Mouse (Mus musculus): ENCODE data around the gene Zfp185. TPM values are rescaled to one million over a fixed set of nuclear protein-coding genes. Genes with fewer than 3 reads are reported as not detected.
"Not testable (repeated sequence)": the region's sequence is repeated elsewhere in the genome, so short reads cannot be mapped to it uniquely, and the experiment has no call there.

Zfp185 gene
- polyA plus RNA-seq, 1 experiment from 2014 or later = 3.9 TPM

GRCm38 (mm10) chrX:73066765-73067312 lies 79.7 kb downstream of the Zfp185 start:
- H3K9me3 ChIP-seq; DNase-seq (ENCODE audit: extremely low spot score, low spot score); H3K27ac ChIP-seq; H3K36me3 ChIP-seq (replicated peaks); H3K4me3 ChIP-seq: not testable (repeated sequence)
- 67% methylated on average over 1 of the region's 5 CpGs for WGBS
- H3K4me1 ChIP-seq = peaks cover 12% of the 10 kb centered on the region
- H3K27me3 ChIP-seq (ENCODE audit: poor library complexity, severe bottlenecking) = peaks cover 33% of the 10 kb centered on the region

MicroRNAs within 50 kb of the gene (microRNA counts, 519-probe panel; counts per million panel counts)
- 341 counts per million, percentile 65 among the panel's probes with 10 or more counts for microRNA mmu-miR-2137

Small RNAs within 50 kb of the gene (microRNA-seq; reads per million reads assigned to microRNA genes)
- gene Mir2137 = 16.2 reads per million, percentile 27 among the genes with 10 or more reads in this experiment

Other genes with a start within 250 kb of the Zfp185 start
- 0.46 and 0.62 TPM in 2 replicates for gene Gabrq, start 162.2 kb upstream of the Zfp185 start, polyA plus RNA-seq (2016; fragmentation: Nextera tagmentation; extraction: Ambion mirVana)
- gene Cetn2, start 68.9 kb upstream of the Zfp185 start, polyA plus RNA-seq (2016; fragmentation: Nextera tagmentation; extraction: Ambion mirVana) = 97.2 and 98.9 TPM in 2 replicates
- gene Nsdhl, start 68.8 kb upstream of the Zfp185 start, polyA plus RNA-seq (2016; fragmentation: Nextera tagmentation; extraction: Ambion mirVana) = 39.3 and 40.2 TPM in 2 replicates
- gene Pnma5, start 49.8 kb downstream of the Zfp185 start, polyA plus RNA-seq (2016; fragmentation: Nextera tagmentation; extraction: Ambion mirVana) = 0.10 and 0.16 TPM in 2 replicates
- 0.21 and 0.29 TPM in 2 replicates for gene Pnma3, start 77.4 kb downstream of the Zfp185 start, polyA plus RNA-seq (2016; fragmentation: Nextera tagmentation; extraction: Ambion mirVana)
- gene Xlr4a, start 95.1 kb downstream of the Zfp185 start, polyA plus RNA-seq (2016; fragmentation: Nextera tagmentation; extraction: Ambion mirVana) = 0.46 and 0.61 TPM in 2 replicates
- gene Xlr3a, start 109.8 kb downstream of the Zfp185 start, polyA plus RNA-seq (2016; fragmentation: Nextera tagmentation; extraction: Ambion mirVana) = 1.8 and 3.0 TPM in 2 replicates
- 0.05 TPM in 1 of 2 replicates, not detected in the other for gene Gm14685, start 129.7 kb downstream of the Zfp185 start, polyA plus RNA-seq (2016; fragmentation: Nextera tagmentation; extraction: Ambion mirVana)
- not detected in 2 replicates for gene Xlr5b, start 161.5 kb downstream of the Zfp185 start, polyA plus RNA-seq (2016; fragmentation: Nextera tagmentation; extraction: Ambion mirVana)
- gene DXBay18, start 162.1 kb downstream of the Zfp185 start, polyA plus RNA-seq (2016; fragmentation: Nextera tagmentation; extraction: Ambion mirVana) = not detected in 2 replicates
- not detected in 2 replicates for gene Spin2d, start 189.7 kb downstream of the Zfp185 start, polyA plus RNA-seq (2016; fragmentation: Nextera tagmentation; extraction: Ambion mirVana)
- gene Xlr3b, start 204.9 kb downstream of the Zfp185 start, polyA plus RNA-seq (2016; fragmentation: Nextera tagmentation; extraction: Ambion mirVana) = 8.7 and 9.1 TPM in 2 replicates
- gene Xlr4b, start 227.0 kb downstream of the Zfp185 start, polyA plus RNA-seq (2016; fragmentation: Nextera tagmentation; extraction: Ambion mirVana) = 0.37 and 0.52 TPM in 2 replicates
- 10.9 TPM in 2 replicates for gene F8a, start 241.0 kb downstream of the Zfp185 start, polyA plus RNA-seq (2016; fragmentation: Nextera tagmentation; extraction: Ambion mirVana)

All from forebrain, embryonic 10.5 days (tissue).